Mouse (Mus musculus) megakaryocyte, embryonic 14.5 days (primary cell): ENCODE measurements around the gene Ppp1r11.

ENCODE experiments used
- FLI1 ChIP-seq: IDR thresholded peaks from 2 replicates; pipeline ENCODE4 v1.6.1; 2012; ENCODE audit warnings: low read length, inconsistent platforms, mixed read lengths
- GATA1 ChIP-seq: IDR thresholded peaks from 3 replicates; pipeline ENCODE4 v1.6.1; 2012; ENCODE audit warnings: mixed read lengths, low read length, inconsistent platforms, borderline replicate concordance

- TF ChIP-seq GATA1 (no peak), FLI1 (no peak)
Measured at GRCm38 (mm10) chr17:36993770-36994325, 42.3 kb upstream of the Ppp1r11 start.
